13 mouse cellular contexts compared by ENCODE assay signal in genomic region chr7:29438655-29439282, GRCm38 (mm10).
DNase-seq lines count a peak whose midpoint lies in the region; TF ChIP-seq lines count a peak whose summit lies in the region.
"Had no signal": no experiment of that assay in that cellular context is flagged by ENCODE, and none has a peak within 500 bp of the region (broad histone marks: within the 10 kb centered on the region; RNA-seq: fewer than 3 reads in every experiment).

No protein-coding gene starts in this region.

- TF ChIP-seq POLR2A in kidney, adult 2 months (IDR thresholded peaks at IDR 0.05; ENCODE audit: low read depth, low read length): no peak

- WGBS in kidney, adult 2 months: 68% methylated on average over 16 of the region's 16 CpGs

- TF ChIP-seq CTCF in kidney, adult 2 months (conservative IDR thresholded peaks at IDR 0.05; ENCODE audit: insufficient read depth, insufficient read length, low read depth, low read length): no peak

- no peak overlapping the region for H3K27ac ChIP-seq in kidney, adult 2 months (ENCODE audit: insufficient read depth, low read depth, low read length)
- H3K27ac ChIP-seq: forebrain, embryonic 13.5 days had no signal

- H3K27me3 ChIP-seq in kidney, adult 2 months (replicated peaks; ENCODE audit: control insufficient read depth, insufficient read depth, low read length): no peaks in the 10 kb centered on the region
- H3K27me3 ChIP-seq: forebrain, embryonic 13.5 days had no signal

- H3K4me1 ChIP-seq in kidney, adult 2 months (ENCODE audit: control insufficient read depth, insufficient read depth, low read length): no peaks in the 10 kb centered on the region

- DNase-seq in adrenal gland, adult (ENCODE audit: inconsistent age in 2 of 2, low spot score in 1 of 2): peak; percentile 77 to 92
- DNase-seq in adrenal gland, postnatal 25 days: no peak
- DNase-seq in kidney, adult 2 months: peak; percentile 43
- DNase-seq in kidney, postnatal 14 days: no peak
- peak; percentile 35 to 41 for DNase-seq in adrenal gland, adult 18-20 months (ENCODE audit: low spot score in 2 of 2)
- DNase-seq in layer of hippocampus, adult 8-10 months (ENCODE audit: low spot score in 2 of 2): peak; percentile 55 to 69
- no peak for DNase-seq in right cerebral cortex, postnatal 14 days
- no peak for DNase-seq in left cerebral cortex, adult 8-10 months (ENCODE audit: low spot score in 2 of 2)
- DNase-seq: cerebellum, adult 11 months; lung, postnatal 36 days; right cerebral cortex, postnatal 25 days had no signal

- H3K36me3 ChIP-seq in kidney, adult 2 months (ENCODE audit: control insufficient read depth, insufficient read depth, low read length): no peaks in the 10 kb centered on the region

- H3K4me3 ChIP-seq in kidney, adult 2 months (ENCODE audit: insufficient read depth, low read depth, low read length): no peak overlapping the region
- H3K4me3 ChIP-seq: forebrain, embryonic 13.5 days; myocyte had no signal

Comparison
In these comparisons a context has a peak if more than half of its experiments do, and no peak if none do; other contexts are left out.
1. DNase-seq: peak in adrenal gland, adult (2 of 2), kidney, adult 2 months (single experiment), adrenal gland, adult 18-20 months (2 of 2) and layer of hippocampus, adult 8-10 months (2 of 2); none in adrenal gland, postnatal 25 days (single experiment), kidney, postnatal 14 days (single experiment), right cerebral cortex, postnatal 14 days (single experiment) and left cerebral cortex, adult 8-10 months (0 of 2).